Mouse (Mus musculus) right cerebral cortex, postnatal 10 days (tissue): Measurements from ENCODE around the gene Ust.

Experiments
- DNase-seq, 2 experiments: peaks; one replicate each; pipeline ENCODE4 v3.0.0; 2021; ENCODE audit warnings: low spot score in 2 of 2

Ust gene

DNA sequence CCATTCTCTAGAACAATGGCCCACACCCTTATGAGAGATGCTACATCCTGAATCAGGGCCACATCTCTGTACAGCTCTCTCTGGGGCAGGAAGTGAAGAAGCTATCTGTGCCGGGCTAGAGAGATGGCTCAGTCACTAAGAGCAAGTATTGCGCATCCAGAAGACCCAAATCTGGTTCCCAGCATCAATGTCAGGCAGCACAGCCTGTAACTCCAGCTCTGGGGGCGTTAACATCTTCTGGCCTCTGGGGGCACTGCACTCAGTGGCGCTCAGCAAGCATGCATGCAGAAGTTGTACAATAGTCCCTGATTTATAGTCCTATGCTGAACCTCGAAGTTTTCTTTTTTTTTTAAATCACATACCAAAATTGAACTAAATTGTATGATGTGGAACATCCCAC is 341.0 kb downstream of the Ust start:
- DNase-seq, result no peak

DNA sequence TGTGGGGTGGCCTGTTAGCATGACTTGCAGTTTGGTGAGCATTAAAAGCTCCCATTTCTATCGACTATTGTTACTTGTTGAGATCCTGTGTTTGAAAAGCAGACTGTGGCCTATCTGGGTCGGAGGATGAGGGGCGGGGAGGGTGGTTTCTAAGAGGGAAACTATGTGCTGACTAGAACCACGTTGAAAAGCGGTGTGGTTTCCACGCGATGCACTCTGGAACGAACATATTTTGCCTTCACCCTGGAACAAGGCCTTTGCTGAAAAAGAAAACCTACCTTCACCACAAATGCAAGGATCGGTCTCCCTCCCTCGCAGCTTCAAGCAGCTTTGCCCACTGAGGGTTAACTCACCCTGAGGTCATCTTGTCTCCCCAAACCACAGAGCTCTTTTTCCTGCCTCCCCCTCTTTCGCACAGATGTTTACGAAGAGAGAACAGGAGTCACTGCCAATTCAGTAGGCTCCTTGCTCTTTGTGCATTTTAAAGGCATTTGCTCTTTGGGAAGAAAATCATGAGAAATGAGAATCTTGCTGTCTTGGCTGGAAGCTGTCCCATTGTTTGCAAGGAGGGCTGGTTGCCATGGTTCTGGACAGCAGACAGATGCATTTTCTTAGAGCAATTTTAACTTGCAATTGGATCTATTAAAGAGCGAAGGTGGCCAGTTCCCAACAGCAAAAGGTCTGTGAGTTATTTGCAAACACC is 342.1 kb downstream of the Ust start:
- DNase-seq, result peak; percentile 44 to 62

DNA sequence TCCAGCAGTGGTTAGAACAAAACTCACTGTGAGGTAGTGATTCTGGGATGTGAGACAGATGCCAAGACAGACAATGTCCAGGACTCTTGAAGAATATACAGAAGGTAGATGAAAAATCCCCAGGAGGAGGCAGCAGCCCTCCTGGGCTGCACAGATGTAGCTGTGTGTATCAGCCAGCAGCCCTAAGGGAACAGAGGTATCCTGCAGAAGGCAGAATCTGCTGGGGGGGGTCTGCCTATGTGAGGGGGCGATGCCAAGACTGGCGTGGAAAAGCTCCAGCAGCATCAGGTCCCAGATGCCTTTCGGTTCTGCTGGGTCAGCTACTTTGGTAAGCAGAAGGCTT is 342.6 kb downstream of the Ust start:
- no peak for DNase-seq

DNA sequence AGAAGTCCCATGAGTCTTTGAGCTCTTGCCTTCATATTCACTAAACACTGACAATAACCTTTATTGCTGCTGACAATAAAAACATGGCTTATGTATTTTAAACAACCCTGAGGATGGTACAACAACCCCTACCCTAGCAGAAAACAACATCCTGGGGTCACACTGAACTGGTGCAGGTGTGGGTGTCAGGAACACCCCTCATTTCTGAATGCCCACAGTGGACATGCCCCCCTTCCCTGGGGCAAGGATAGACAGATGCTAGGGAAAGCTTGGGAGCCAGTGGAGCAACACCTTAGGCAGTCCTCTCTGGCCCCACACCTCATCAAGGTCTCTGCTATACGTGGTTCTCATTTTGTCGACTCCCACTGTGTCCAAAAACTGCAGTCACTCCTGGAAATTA is 343.9 kb downstream of the Ust start:
- DNase-seq, result no peak

DNA sequence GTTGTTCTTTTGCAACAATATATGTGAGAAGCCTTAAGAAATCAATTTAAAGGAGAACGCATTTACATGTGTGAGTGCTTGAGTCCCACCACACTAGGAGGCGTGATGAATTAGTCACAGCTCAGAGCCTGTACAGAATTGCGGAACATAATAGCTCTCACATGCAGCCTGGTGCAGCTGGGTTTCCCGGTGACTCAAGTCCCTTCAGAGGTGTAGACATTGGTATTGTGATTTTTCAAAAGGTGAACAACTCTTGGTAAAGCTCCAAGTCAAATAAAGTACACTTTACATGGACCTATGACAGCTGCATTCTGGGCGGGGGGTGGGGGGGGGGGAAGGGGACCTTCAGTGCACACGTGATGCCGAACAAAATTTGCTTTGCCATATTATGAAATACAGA is 344.4 kb downstream of the Ust start:
- peak in 1 of 2 experiments; percentile 36 for DNase-seq

DNA sequence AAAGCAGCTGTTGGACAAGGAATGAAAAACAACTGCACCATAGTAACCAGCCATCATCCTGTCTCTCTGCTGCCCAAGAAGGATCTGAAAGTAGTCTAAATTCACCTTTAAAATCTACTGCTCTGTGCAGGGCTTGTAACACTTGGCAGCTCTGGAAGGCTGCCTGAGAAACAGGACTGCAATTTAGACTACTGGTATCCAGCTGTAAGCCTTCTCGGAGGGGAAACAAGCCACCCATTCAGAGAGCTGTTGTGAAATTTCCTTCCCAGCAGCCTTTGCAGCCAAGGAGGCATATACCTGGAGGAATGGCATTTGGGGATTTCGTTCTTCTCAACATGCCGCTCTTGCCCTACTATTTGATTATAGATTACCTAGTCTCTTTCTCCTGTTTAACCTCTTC is 345.6 kb downstream of the Ust start:
- DNase-seq, result peak in 1 of 2 experiments; percentile 32

DNA sequence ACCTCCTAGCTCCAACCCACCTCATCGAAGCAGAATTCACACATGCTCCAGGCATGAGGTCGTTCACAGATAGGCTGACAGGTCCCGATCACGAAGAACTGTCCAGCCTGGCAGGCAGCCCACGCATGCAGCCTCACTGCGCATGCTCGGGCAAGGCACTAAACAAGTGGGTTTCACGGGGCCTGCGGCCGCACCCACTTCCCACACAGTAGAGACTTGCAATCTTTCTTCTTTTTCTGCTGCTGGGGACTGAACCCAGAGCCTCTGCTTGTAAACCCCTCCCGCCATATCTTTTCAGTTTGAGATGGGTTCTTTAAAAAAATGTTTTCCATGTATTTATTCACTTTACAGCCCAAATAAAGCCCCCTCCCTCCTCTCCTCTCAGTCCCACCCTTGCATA is 347.1 kb downstream of the Ust start:
- DNase-seq, result no peak
